Mouse (Mus musculus): Measurements from ENCODE around the gene Acta2. TPM values are rescaled to one million over a fixed set of nuclear protein-coding genes. Genes with fewer than 3 reads are reported as not detected.

Acta2 gene
- polyA plus RNA-seq, 1 experiment from 2014 or later: 28.0 TPM

DNA sequence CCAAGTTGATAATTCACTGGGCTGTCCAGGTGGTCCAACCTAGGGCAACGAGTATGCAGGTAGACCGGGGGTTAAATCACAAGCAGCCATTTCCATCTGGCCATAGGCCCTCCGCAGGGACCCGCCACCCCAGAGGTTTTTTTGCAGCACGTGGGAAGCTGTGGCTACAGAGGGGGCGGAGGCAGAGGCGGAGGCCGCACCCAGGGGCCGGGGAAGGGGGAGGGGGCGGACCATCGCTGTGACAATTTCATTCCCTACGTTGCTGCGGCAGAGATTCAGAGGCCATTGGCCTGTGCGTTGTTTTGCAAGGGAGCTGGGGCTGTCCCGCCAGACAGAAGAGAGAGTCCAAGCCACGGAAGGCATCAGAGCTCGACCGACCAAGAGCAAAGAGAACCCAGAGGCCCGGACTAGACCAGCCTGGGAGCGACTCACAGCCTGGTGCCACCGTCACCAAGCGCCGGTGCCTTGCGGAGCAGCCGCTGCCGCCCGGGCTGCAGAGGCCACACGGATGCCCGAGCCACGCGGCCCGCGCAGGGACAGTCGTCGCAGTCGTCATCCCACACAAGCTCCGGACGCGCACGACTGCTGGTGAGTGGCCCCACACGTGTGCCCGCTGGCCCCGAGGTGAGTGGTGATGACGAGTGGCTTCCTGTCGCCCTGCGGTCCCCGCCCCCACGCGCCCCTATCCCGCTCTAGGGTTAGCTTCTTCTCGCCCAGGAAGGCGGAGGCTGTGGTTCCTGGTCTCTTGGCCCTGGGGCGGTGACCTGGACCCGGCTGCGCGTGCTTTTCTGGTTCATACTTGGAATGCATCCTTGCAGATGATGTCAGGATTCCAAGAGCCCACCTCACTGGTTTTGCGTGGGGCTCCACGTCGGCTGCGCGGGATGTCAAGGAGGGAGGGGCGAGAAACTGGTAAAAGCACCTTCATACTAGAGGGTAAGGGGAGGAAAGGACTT lies 63.1 kb downstream of the Acta2 start, which contains the start of gene Stambpl1:
Stambpl1 (plus strand) TSS at position 222 of the 956 bp plus-strand sequence.
- Histone ChIP-seq H3K9me3 (replicated peaks; ENCODE audit: control insufficient read depth, low read length) (no peaks in the 10 kb centered on the region), H3K4me1 (ENCODE audit: control insufficient read depth, low read depth, low read length) (peaks cover 4% of the 10 kb centered on the region), H3K27me3 (ENCODE audit: control insufficient read depth, insufficient read depth, low read depth, low read length) (no peaks in the 10 kb centered on the region), H3K9ac (ENCODE audit: low read depth, low read length) (peak within 1 kb of the TSS; percentile 51), H3K4me3 (ENCODE audit: low read depth, low read length) (peak within 1 kb of the TSS; percentile 69), H3K27ac (ENCODE audit: low read length) (peak within 1 kb of the TSS; percentile 70), H3K36me3 (ENCODE audit: control insufficient read depth, insufficient read depth) (no peaks in the 10 kb centered on the region), H3K4me2 (ENCODE audit: low read depth, low read length) (peak within 1 kb of the TSS; percentile 81)
- ATAC-seq (ENCODE audit: low read depth): peak; percentile 80
- WGBS (ENCODE audit: insufficient replicate concordance): under 1% methylated on average over 62 of the region's 62 CpGs

DNA sequence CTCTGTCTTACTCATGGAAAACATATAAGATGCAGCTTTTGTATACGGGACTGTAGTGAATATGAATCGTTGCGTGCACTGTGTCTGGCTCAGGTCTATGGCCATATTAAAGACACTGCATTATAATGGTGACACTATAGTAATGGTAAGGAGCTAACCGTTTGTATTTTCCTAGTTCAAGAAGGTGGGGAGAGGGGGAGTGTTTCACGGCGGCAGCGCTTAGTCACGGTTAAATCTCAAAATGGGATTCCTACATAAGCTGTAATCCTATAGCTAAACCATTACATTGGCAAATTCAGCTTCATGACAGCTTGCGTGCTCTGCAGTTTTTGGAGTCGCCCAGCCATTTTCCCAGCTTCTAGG lies 63.8 kb downstream of the Acta2 start:
- WGBS (ENCODE audit: insufficient replicate concordance): 33% methylated on average over 10 of the region's 10 CpGs
- Histone ChIP-seq H3K9ac (ENCODE audit: low read depth, low read length) (no peak overlapping the region), H3K4me2 (ENCODE audit: low read depth, low read length) (peak overlapping the region; percentile 81), H3K4me1 (ENCODE audit: control insufficient read depth, low read depth, low read length) (peaks cover 4% of the 10 kb centered on the region), H3K9me3 (replicated peaks; ENCODE audit: control insufficient read depth, low read length) (no peaks in the 10 kb centered on the region), H3K27ac (ENCODE audit: low read length) (no peak overlapping the region), H3K27me3 (ENCODE audit: control insufficient read depth, insufficient read depth, low read depth, low read length) (no peaks in the 10 kb centered on the region), H3K36me3 (ENCODE audit: control insufficient read depth, insufficient read depth) (no peaks in the 10 kb centered on the region), H3K4me3 (ENCODE audit: low read depth, low read length) (peak overlapping the region; percentile 69)
- no peak for ATAC-seq (ENCODE audit: low read depth)

Other genes starting within 250 kb of the Acta2 start
- gene Lipk, start 247.3 kb downstream of the Acta2 start, polyA plus RNA-seq (2015; fragmentation: Nextera tagmentation; extraction: Ambion mirVana): not detected in 2 replicates
- not detected in 2 replicates for gene Lipn, start 188.2 kb downstream of the Acta2 start, polyA plus RNA-seq (2015; fragmentation: Nextera tagmentation; extraction: Ambion mirVana)
- gene Lipm, start 154.7 kb downstream of the Acta2 start, polyA plus RNA-seq (2015; fragmentation: Nextera tagmentation; extraction: Ambion mirVana): not detected in 2 replicates
- 0.52 and 0.63 TPM in 2 replicates for gene Ankrd22, start 89.5 kb downstream of the Acta2 start, polyA plus RNA-seq (2015; fragmentation: Nextera tagmentation; extraction: Ambion mirVana)
- 6.2 TPM in 2 replicates for gene Stambpl1, start 63.4 kb downstream of the Acta2 start, polyA plus RNA-seq (2015; fragmentation: Nextera tagmentation; extraction: Ambion mirVana)
- gene Fas, start 35.1 kb upstream of the Acta2 start, polyA plus RNA-seq (2015; fragmentation: Nextera tagmentation; extraction: Ambion mirVana): 6.7 and 6.9 TPM in 2 replicates
- gene Ch25h, start 219.6 kb upstream of the Acta2 start, polyA plus RNA-seq (2015; fragmentation: Nextera tagmentation; extraction: Ambion mirVana): 0.08 TPM in 2 replicates